Mouse (Mus musculus) stomach, embryonic 14.5 days (tissue): ENCODE measurements around the gene Ltc4s. TPM values are rescaled to one million over a fixed set of nuclear protein-coding genes. Genes with fewer than 3 reads are reported as not detected.

ENCODE experiments used
- ATAC-seq: fragments of 200-750 bp; cut with Nextera tagmentation; 2 replicates; pipeline ENCODE4 v1.8.0; 2017; ENCODE audit warnings: low read depth, moderate TSS enrichment; ENCODE audit not compliant: insufficient number of reproducible peaks, insufficient read depth, low FRiP score
- H3K27ac ChIP-seq: fragments of 300-500 bp; sonication (generic); 2 replicates; pipeline ENCODE4 v1.5.1; 2014; ENCODE audit warnings: mild to moderate bottlenecking, low read length, moderate library complexity, mixed read lengths
- H3K27me3 ChIP-seq: fragments of 300-500 bp; sonication (generic); 2 replicates; pipeline ENCODE4 v1.6.1; 2014; ENCODE audit warnings: low read length, control low read depth, mixed read lengths; ENCODE audit not compliant: control insufficient read depth, insufficient read depth
- H3K36me3 ChIP-seq: fragments of 300-500 bp; sonication (generic); 2 replicates; pipeline ENCODE4 v1.6.1; 2014; ENCODE audit warnings: mild to moderate bottlenecking, control low read depth, low read length, moderate library complexity, mixed read lengths; ENCODE audit not compliant: control insufficient read depth, insufficient read depth
- H3K4me1 ChIP-seq: fragments of 300-500 bp; sonication (generic); 2 replicates; pipeline ENCODE4 v1.6.1; 2014; ENCODE audit warnings: low read length, control low read depth, mixed read lengths; ENCODE audit not compliant: control insufficient read depth, insufficient read depth
- H3K4me2 ChIP-seq: fragments of 300-500 bp; sonication (generic); replicated peaks from 2 replicates; pipeline ENCODE4 v1.6.1; 2014; ENCODE audit warnings: low read depth, low read length, control low read depth
- H3K4me3 ChIP-seq: fragments of 300-500 bp; sonication (generic); 2 replicates; pipeline ENCODE4 v1.5.1; 2014; ENCODE audit warnings: low read depth, low read length, control low read depth
- H3K9ac ChIP-seq: fragments of 300-500 bp; sonication (generic); replicated peaks from 2 replicates; pipeline ENCODE4 v1.6.1; 2014; ENCODE audit warnings: low read depth, mild to moderate bottlenecking, control low read depth, low read length, moderate library complexity, mixed read lengths
- H3K9me3 ChIP-seq: fragments of 300-500 bp; sonication (generic); 2 replicates; pipeline ENCODE4 v1.6.1; 2016; ENCODE audit warnings: low read depth, low read length, control low read depth; ENCODE audit not compliant: control insufficient read depth
- WGBS: fragments of 180-500 bp; shearing (Covaris S2); extraction: QIAGEN DNeasy Blood & Tissue Kit; methylation state at CpG from one replicate; pipeline ENCODE4 v1.1.7; 2014; 5-methylcytosine and 5-hydroxymethylcytosine counted together
- polyA plus RNA-seq: library from polyadenylated mRNA; unstranded; fragments of >200 nt; fragmentation: Nextera tagmentation; extraction: Ambion mirVana; gene quantifications from 2 replicates; pipeline ENCODE4 v1.2.1, GENCODE M21; 2014

Ltc4s gene
- polyA plus RNA-seq, 1 experiment from 2014 or later, result 3.9 TPM

DNA sequence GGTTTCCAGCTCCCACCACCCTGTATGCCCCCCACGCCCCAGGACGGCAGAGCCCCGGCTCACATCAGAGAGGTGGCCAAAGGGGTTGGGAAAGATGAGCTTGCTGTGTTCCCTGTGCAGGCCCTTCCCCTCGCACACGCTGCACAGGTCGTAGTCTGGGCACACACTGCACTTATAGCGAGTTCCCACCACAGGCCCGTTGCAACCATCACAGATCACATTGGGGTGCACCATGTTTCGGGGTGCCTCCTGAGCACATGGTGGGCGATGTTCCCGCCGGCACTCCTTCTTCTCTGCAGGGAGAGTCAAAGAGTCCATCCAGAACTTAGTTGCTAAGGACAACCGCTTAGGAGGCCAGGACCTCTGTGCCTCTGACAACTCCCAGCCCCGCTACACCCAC lies 31.1 kb downstream of the Ltc4s start:
- Histone ChIP-seq H3K27ac (no peak overlapping the region), H3K4me2 (no peak overlapping the region), H3K9me3 (no peaks in the 10 kb centered on the region), H3K27me3 (no peaks in the 10 kb centered on the region), H3K4me1 (peaks cover 9% of the 10 kb centered on the region; the same call in 1 of the 2 replicates), H3K4me3 (no peak overlapping the region), H3K9ac (no peak overlapping the region), H3K36me3 (peaks cover 44% of the 10 kb centered on the region)
- WGBS, result 97% methylated on average over 14 of the region's 14 CpGs
- ATAC-seq, result no peak

GRCm38 (mm10) chr11:50206037-50206436 lies 32.4 kb downstream of the Ltc4s start:
- H3K36me3 ChIP-seq, result peaks cover 57% of the 10 kb centered on the region
- no peak for ATAC-seq

GRCm38 (mm10) chr11:50205434-50205833 lies 33.0 kb downstream of the Ltc4s start:
- no peaks in the 10 kb centered on the region for H3K27me3 ChIP-seq
- H3K36me3 ChIP-seq, result peaks cover 62% of the 10 kb centered on the region
- H3K9ac ChIP-seq, result no peak overlapping the region
- no peak overlapping the region for H3K4me2 ChIP-seq
- WGBS, result 92% methylated on average over 3 of the region's 3 CpGs
- 0 out of 2 replicates have a peak, but pooled peaks cover 4% of the 10 kb centered on the region for H3K4me1 ChIP-seq
- no peak overlapping the region for H3K27ac ChIP-seq
- no peak overlapping the region for H3K4me3 ChIP-seq
- ATAC-seq, result no peak
- no peaks in the 10 kb centered on the region for H3K9me3 ChIP-seq

More at GRCm38 (mm10) chr11:50206037-50206436, 32.4 kb downstream of the Ltc4s start:
- no peaks in the 10 kb centered on the region for H3K27me3 ChIP-seq
- H3K4me1 ChIP-seq, result peaks cover 6% of the 10 kb centered on the region; the same call in 1 of the 2 replicates
- WGBS, result 80% methylated on average over 2 of the region's 2 CpGs
- H3K9me3 ChIP-seq, result no peaks in the 10 kb centered on the region
- H3K9ac ChIP-seq, result no peak overlapping the region
- no peak overlapping the region for H3K27ac ChIP-seq
- H3K4me2 ChIP-seq, result no peak overlapping the region
- H3K4me3 ChIP-seq, result no peak overlapping the region

- peaks cover 80% of the 10 kb centered on the region for H3K36me3 ChIP-seq
- ATAC-seq, result no peak
These were observed 35.1 kb downstream of the Ltc4s start for GRCm38 (mm10) chr11:50203302-50203827.

DNA sequence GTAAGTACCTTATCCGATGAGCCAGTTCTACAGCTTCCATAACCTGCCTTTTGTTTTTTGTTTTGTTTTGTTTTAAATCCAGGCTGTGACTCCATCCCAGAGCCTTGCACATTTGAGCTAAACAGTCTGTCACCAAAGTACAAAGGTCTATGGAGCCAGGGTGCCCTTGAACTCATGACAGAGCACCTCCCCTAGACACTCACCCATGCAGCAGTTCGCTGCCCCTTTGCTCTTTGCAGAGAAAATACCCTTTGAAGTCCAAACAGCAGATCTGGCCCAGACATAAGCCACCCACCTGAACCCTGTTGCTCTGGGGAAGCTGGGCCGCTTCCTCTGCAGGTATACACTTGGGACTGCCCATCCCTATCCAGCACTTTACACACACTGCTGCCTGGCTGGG lies 36.8 kb downstream of the Ltc4s start:
- Histone ChIP-seq H3K4me1 (no peaks in the 10 kb centered on the region), H3K27ac (no peak overlapping the region), H3K4me2 (no peak overlapping the region), H3K9me3 (no peaks in the 10 kb centered on the region), H3K36me3 (peaks cover 78% of the 10 kb centered on the region), H3K9ac (no peak overlapping the region), H3K27me3 (no peaks in the 10 kb centered on the region), H3K4me3 (no peak overlapping the region)
- no peak for ATAC-seq
- 95% methylated on average over 3 of the region's 3 CpGs for WGBS

More at GRCm38 (mm10) chr11:50203302-50203827, 35.1 kb downstream of the Ltc4s start:
- Histone ChIP-seq H3K4me2 (no peak overlapping the region), H3K9me3 (no peaks in the 10 kb centered on the region), H3K27me3 (no peaks in the 10 kb centered on the region), H3K9ac (no peak overlapping the region), H3K4me3 (no peak overlapping the region), H3K4me1 (no peaks in the 10 kb centered on the region), H3K27ac (no peak overlapping the region)
- 89% methylated on average over 9 of the region's 9 CpGs for WGBS

- WGBS, result 88% methylated on average over 8 of the region's 8 CpGs
- Histone ChIP-seq H3K9me3 (no peaks in the 10 kb centered on the region), H3K4me3 (no peak overlapping the region), H3K27ac (no peak overlapping the region; the same call in 1 of the 2 replicates), H3K9ac (no peak overlapping the region), H3K4me1 (no peaks in the 10 kb centered on the region), H3K36me3 (peaks cover 68% of the 10 kb centered on the region), H3K27me3 (no peaks in the 10 kb centered on the region), H3K4me2 (no peak overlapping the region)
- no peak for ATAC-seq
These were observed 37.8 kb downstream of the Ltc4s start for GRCm38 (mm10) chr11:50200613-50201012.

GRCm38 (mm10) chr11:50198916-50199315 lies 39.5 kb downstream of the Ltc4s start:
- peaks cover 54% of the 10 kb centered on the region for H3K36me3 ChIP-seq
- no peak overlapping the region for H3K4me3 ChIP-seq
- no peaks in the 10 kb centered on the region for H3K9me3 ChIP-seq
- no peak overlapping the region for H3K9ac ChIP-seq
- ATAC-seq, result no peak
- H3K4me1 ChIP-seq, result no peaks in the 10 kb centered on the region
- no peaks in the 10 kb centered on the region for H3K27me3 ChIP-seq
- H3K4me2 ChIP-seq, result no peak overlapping the region
- 95% methylated on average over 2 of the region's 2 CpGs for WGBS
- H3K27ac ChIP-seq, result no peak overlapping the region

DNA sequence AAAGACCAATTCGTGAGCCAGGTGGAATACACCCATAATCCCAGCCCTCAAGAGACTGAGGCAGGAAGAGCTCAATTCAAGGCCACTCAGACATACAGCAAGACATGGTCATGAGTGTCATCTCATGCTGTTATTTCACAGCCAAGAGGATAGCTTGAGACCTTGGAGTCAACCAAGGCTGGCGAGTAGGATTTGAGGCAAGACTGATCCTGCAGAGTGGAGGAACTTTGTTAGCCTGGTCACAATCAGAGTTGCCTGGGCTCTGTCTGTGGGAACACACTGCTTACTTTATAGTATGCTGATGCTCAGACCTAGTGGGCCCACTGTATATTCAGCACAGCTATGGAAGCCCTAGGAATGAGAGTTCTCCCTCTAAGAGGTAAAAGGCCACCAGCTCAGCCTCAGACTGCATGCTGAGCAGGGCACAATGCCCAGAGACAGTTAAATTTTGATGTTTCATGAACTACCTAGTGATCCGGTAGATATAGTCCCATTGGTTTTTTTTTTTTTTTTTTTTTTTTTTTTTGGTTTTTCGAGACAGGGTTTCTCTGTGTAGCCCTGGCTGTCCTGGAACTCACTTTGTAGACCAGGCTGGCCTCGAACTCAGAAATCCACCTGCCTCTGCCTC lies 40.1 kb downstream of the Ltc4s start:
- WGBS, result 87% methylated on average over 3 of the region's 5 CpGs
- no peaks in the 10 kb centered on the region for H3K27me3 ChIP-seq
- no peaks in the 10 kb centered on the region for H3K9me3 ChIP-seq
- H3K4me2 ChIP-seq, result no peak overlapping the region
- no peak overlapping the region for H3K4me3 ChIP-seq
- H3K4me1 ChIP-seq, result no peaks in the 10 kb centered on the region
- no peak for ATAC-seq
- no peak overlapping the region for H3K27ac ChIP-seq
- H3K36me3 ChIP-seq, result peaks cover 52% of the 10 kb centered on the region
- no peak overlapping the region for H3K9ac ChIP-seq

- Histone ChIP-seq H3K27ac (no peak overlapping the region), H3K4me3 (no peak overlapping the region), H3K4me1 (no peaks in the 10 kb centered on the region), H3K36me3 (peaks cover 46% of the 10 kb centered on the region), H3K9me3 (no peaks in the 10 kb centered on the region), H3K4me2 (no peak overlapping the region), H3K27me3 (no peaks in the 10 kb centered on the region), H3K9ac (no peak overlapping the region)
- ATAC-seq, result no peak
- WGBS, result 90% methylated on average over 4 of the region's 4 CpGs
These were observed 40.9 kb downstream of the Ltc4s start for GRCm38 (mm10) chr11:50197500-50197899.
